Mouse (Mus musculus) c-Kit-positive CD71-positive TER-119-negative erythroid progenitor cells, embryonic 14.5 days (primary cell): ENCODE data around the gene Akap13.

Experiments
- DNase-seq: peaks from one replicate; pipeline ENCODE4 v3.0.0-alpha.2; 2013; ENCODE audit warnings: low read depth

The Akap13 gene

GRCm38 (mm10) chr7:75638769-75639168 lies 183.4 kb downstream of the Akap13 start:
- DNase-seq, result no peak

GRCm38 (mm10) chr7:75639541-75639940 lies 184.2 kb downstream of the Akap13 start:
- peak; percentile 65 for DNase-seq

- no peak for DNase-seq
Observed at GRCm38 (mm10) chr7:75640074-75640473, 184.7 kb downstream of the Akap13 start.

- no peak for DNase-seq
Observed at GRCm38 (mm10) chr7:75640671-75641070, 185.3 kb downstream of the Akap13 start.

- DNase-seq, result no peak
Observed at GRCm38 (mm10) chr7:75641415-75642177, 186.3 kb downstream of the Akap13 start.

GRCm38 (mm10) chr7:75642178-75642777 lies 186.9 kb downstream of the Akap13 start:
- DNase-seq, result no peak

GRCm38 (mm10) chr7:75642846-75643563 lies 187.7 kb downstream of the Akap13 start:
- no peak for DNase-seq

GRCm38 (mm10) chr7:75643986-75644385 lies 188.7 kb downstream of the Akap13 start:
- DNase-seq, result no peak

- no peak for DNase-seq
Observed at GRCm38 (mm10) chr7:75644585-75644984, 189.3 kb downstream of the Akap13 start.

- DNase-seq, result no peak
Observed at GRCm38 (mm10) chr7:75645156-75645933, 190.0 kb downstream of the Akap13 start.

- DNase-seq, result no peak
Observed at GRCm38 (mm10) chr7:75648051-75648450, 192.7 kb downstream of the Akap13 start.

- DNase-seq, result no peak
Observed at GRCm38 (mm10) chr7:75648961-75649360, 193.6 kb downstream of the Akap13 start.

- no peak for DNase-seq
Observed at GRCm38 (mm10) chr7:75649966-75650365, 194.6 kb downstream of the Akap13 start.

GRCm38 (mm10) chr7:75653684-75654317 lies 198.5 kb downstream of the Akap13 start:
- no peak for DNase-seq

- DNase-seq, result no peak
Observed at GRCm38 (mm10) chr7:75655180-75656074, 200.1 kb downstream of the Akap13 start.

GRCm38 (mm10) chr7:75656297-75656852 lies 201.0 kb downstream of the Akap13 start:
- no peak for DNase-seq

- no peak for DNase-seq
Observed at GRCm38 (mm10) chr7:75656896-75657295, 201.6 kb downstream of the Akap13 start.

- no peak for DNase-seq
Observed at GRCm38 (mm10) chr7:75664455-75664854, 209.1 kb downstream of the Akap13 start.

GRCm38 (mm10) chr7:75666982-75667381 lies 211.6 kb downstream of the Akap13 start:
- no peak for DNase-seq

GRCm38 (mm10) chr7:75667531-75667930 lies 212.2 kb downstream of the Akap13 start:
- DNase-seq, result no peak
